Mouse (Mus musculus): ENCODE data around the gene Spsb4. TPM values are rescaled to one million over a fixed set of nuclear protein-coding genes. Genes with fewer than 3 reads are reported as not detected.

The Spsb4 gene
- total RNA-seq (2022) = 1 to 10 TPM; 3.2 to 6.0 (median 4.1) TPM

- peak; percentile 38 to 57 for DNase-seq (ENCODE audit: low spot score in 2 of 2)
Measured at GRCm38 (mm10) chr9:97018677-97019147, at the start of gene Spsb4. Gene Spsb4 (minus strand): TSS chr9:97018843.

- DNase-seq (ENCODE audit: low spot score in 2 of 2) = no peak
Measured at GRCm38 (mm10) chr9:97067761-97068160, 49.1 kb upstream of the Spsb4 start.

- no peak for DNase-seq (ENCODE audit: low spot score in 2 of 2)
Measured at GRCm38 (mm10) chr9:97065885-97066284, 47.2 kb upstream of the Spsb4 start.

- no peak for DNase-seq (ENCODE audit: low spot score in 2 of 2)
Measured at GRCm38 (mm10) chr9:97065216-97065615, 46.6 kb upstream of the Spsb4 start.

GRCm38 (mm10) chr9:97064161-97064560, 45.5 kb upstream of the Spsb4 start:
- DNase-seq (ENCODE audit: low spot score in 2 of 2) = no peak

- no peak for DNase-seq (ENCODE audit: low spot score in 2 of 2)
Measured at GRCm38 (mm10) chr9:97061696-97062095, 43.1 kb upstream of the Spsb4 start.

DNA sequence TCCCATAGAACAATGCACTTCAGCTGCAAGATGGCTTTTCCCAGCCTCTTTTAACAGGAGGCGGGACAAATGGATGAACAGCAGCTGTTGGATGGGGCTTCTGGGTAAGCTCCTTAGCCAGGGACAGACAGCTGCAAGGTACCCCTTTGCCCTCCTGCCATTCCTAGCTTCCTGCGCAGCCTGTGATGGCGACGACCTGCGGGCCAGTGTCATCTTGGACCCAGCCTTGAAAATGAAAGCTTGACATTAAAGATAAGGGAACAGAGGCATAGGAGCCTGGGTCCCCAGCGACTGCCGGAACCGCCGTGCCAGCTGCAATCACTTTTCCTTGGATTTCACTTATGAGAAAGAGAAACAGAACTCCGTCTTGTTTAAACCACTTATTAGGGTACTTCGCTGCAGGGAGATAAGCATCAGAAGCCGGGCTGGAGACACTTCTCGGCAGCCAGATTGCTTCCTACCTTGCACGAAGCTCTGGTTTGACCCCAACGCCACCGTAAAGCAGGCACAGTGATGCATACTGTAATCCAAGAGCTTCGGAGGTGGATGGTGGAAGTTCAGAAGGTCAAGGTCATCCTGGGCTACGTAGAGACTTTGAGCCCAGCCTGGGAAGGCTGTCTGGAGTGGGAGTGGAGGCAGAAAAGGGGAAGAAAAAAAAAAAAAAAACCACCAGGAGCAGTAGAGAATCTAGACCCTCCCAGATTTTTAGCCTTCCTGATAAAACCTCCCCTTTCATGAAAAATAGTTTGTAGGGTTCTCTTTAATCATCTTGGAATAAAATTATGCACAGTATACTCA, 38.1 kb upstream of the Spsb4 start:
- no peak for DNase-seq (ENCODE audit: low spot score in 2 of 2)

DNA sequence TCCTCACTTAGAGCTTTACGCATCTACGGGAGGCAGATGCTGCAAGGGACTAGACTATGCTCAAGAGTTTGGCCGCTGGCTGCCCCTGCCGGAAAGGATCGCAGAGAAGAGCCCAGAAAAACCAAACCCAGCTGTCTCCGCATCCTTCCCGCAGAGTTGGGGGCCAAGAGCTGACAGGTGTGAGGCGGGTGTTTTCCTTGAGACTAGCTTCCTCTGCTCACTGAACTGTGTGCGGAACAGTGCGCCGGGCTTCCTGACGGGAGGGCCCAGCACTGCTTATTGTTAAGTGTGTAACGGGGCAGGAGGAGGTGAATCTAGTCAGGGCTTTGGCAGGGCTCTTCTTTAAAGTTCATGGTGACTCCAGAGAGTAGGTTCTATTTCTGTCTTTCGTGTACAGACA, 37.3 kb upstream of the Spsb4 start:
- DNase-seq (ENCODE audit: low spot score in 2 of 2) = no peak

DNA sequence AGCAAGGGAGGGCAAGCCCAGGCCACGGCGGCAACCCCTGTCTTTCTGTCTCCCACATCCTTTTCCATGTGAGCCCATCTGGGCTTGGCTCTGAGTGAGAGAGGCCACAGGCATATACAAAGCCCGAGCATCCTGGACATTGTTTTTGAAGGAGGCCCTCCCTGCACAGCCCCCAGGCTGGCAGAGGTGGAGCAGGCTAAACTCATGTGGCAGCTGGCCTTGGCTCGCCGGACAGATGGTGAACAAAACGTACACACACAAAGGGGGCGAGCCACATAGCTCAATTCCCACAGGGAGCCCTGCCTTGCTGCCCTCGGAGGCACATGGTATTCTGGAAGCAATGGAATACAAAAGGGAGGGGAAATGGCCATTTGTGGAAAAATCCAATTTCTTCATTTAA, 32.5 kb upstream of the Spsb4 start:
- no peak for DNase-seq (ENCODE audit: low spot score in 2 of 2)

- DNase-seq (ENCODE audit: low spot score in 2 of 2) = no peak
Measured at GRCm38 (mm10) chr9:97046240-97046639, 27.6 kb upstream of the Spsb4 start.

DNA sequence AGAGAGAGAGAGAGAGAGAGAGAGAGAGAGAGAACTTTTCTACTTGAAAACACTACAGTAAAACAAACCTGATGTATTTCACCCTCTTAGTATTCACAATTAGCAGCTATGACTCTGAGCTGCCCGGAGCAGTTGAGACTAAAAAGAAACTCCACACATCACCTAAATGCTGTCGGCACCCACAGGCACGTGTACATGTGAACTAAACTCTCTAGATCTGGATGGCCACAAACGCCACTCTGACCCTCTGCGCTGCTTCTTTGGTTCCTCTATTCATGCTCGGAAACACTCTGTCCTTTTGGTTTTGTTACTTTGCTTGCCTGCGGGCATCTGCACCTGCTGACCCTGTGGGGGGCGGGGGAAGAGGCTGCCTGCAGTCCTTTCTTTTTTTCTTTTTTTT, 23.0 kb upstream of the Spsb4 start:
- no peak for DNase-seq (ENCODE audit: low spot score in 2 of 2)

DNA sequence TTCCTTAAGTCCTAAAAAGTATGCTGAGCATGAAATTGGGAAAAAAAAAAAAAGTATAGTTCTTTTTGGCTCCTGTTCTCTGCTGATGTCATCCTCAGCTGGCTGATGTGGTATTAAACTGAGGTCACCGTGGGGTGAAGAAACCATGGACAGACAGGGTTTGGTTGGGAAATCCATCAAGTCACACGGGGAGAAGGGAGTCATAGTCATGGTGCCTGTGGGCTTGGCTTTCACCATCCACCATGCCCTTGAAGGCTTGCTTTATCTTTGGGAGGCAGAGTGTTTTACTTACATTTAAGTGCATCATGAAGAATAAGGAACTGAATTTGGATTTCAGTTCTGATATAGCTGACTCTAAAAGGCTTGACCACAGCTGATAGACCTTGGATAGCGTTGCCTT, 19.4 kb upstream of the Spsb4 start:
- no peak for DNase-seq (ENCODE audit: low spot score in 2 of 2)

DNA sequence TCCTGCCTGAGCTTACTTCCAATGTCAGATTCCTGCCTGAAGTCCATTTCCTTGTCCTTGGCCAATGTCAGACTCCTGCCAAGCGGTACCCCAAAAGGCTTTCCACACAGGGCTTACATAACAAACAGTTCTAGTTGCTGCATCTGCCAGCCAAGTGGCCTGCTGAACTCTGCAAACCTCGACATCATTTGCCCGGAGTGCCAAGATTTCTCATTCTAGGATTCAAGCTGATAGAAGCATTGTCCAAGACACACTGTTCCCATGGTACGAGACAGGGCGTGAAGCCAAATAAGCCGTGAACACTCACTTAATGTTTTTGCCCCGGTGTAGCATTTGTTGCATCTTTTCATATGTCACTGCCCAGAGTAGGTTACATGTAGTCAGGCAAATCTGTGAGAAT, 18.0 kb upstream of the Spsb4 start:
- DNase-seq (ENCODE audit: low spot score in 2 of 2) = no peak

- no peak for DNase-seq (ENCODE audit: low spot score in 2 of 2)
Measured at GRCm38 (mm10) chr9:97027361-97027760, 8.7 kb upstream of the Spsb4 start.

GRCm38 (mm10) chr9:97026006-97026405, 7.4 kb upstream of the Spsb4 start:
- no peak for DNase-seq (ENCODE audit: low spot score in 2 of 2)

DNA sequence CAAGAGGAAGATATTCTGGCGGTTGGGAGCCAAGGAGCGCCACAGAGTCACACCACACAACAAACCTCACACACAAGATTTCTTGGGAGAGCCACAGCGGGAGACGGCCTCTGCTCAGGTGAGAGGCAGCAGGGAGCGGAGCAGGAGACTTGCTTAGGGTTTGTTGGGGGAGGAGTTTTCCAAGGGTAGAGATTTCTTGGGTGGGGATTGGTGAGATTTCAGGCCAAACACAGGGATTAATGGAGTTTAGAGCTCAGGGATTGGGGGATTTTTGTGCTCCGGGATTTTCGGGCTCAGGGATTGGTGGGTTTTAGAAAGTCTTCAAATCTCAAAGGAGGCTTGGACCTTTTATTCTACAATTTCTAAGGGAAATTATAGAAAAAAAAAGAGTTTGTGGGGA, 5.8 kb upstream of the Spsb4 start:
- DNase-seq (ENCODE audit: low spot score in 2 of 2) = no peak

GRCm38 (mm10) chr9:97022948-97023347, 4.3 kb upstream of the Spsb4 start:
- DNase-seq (ENCODE audit: low spot score in 2 of 2) = no peak

DNA sequence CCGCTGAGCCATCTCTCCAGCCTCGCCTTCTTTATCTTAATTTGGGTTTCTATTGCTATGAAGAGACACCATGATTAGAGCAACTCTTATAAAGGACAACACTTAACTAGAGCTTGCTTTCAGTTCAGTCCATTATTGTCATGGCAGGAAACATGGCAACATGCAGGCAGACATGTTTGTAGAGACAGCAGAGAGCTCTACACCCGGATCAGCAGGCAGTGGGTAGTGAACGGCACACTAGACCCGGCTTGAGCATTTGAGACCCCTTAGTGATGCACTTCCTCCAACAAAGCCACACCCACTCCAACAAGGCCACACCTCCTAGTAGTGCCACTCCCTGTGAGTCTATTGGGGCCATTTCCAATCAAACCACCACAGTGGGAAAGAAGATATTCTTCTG, 3.7 kb upstream of the Spsb4 start:
- DNase-seq (ENCODE audit: low spot score in 2 of 2) = no peak

DNA sequence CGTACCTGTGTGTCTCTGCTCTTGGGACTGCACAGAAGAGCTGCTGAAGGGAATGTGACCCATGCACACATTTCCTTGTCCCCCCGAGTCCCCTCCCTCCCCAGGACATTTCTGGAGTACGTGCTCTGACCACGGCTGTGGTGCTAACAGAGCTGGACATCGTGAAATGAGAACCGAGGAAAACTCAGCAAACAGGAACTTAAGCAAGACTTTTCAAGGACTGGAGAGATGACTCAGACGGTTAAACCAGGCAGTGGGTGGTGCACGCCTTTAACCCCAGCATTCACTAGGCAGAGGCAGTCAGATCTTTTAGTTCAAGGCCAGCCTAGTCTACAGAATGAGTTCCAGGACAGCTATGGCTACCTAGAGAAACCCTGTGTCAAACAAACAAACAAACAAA, 1.5 kb upstream of the Spsb4 start:
- DNase-seq (ENCODE audit: low spot score in 2 of 2) = no peak

DNA sequence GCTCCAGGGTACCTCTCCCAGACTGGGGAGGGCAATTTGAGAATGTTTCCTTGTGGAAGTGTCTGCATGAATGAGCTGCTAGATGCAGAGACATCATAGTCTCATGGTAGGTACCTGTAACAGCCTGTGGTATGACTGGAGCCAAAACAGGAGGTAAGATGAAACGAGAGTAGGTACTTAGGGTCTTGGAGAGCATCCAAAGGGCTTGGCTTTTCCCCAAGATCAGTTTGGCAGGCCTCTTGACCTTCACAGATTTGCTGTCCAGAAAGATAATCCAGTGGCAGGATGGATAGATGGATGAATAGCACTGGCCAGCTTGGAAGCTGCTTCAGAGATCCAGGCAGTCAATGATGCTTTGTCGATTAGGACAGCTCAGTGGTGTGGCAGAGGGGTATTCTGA, 1.0 kb upstream of the Spsb4 start:
- no peak for DNase-seq (ENCODE audit: low spot score in 2 of 2)

- no peak for DNase-seq (ENCODE audit: low spot score in 2 of 2)
Measured at GRCm38 (mm10) chr9:97019231-97019630, 588 bp upstream of the Spsb4 start.

- DNase-seq (ENCODE audit: low spot score in 2 of 2) = peak; percentile 30 to 43
Measured at GRCm38 (mm10) chr9:97017811-97018641, 617 bp downstream of the Spsb4 start.
